Mouse (Mus musculus) stomach, postnatal 0 days (tissue): Measurements from ENCODE around the gene Mcfd2. TPM values are rescaled to one million over a fixed set of nuclear protein-coding genes. Genes with fewer than 3 reads are reported as not detected.
A peak's percentile ranks its signal among the peaks of the same experiment; 100 is the strongest.
"Not testable (repeated sequence)": the region's sequence is repeated elsewhere in the genome, so short reads cannot be mapped to it uniquely, and the experiment has no call there.

Source experiments
- ATAC-seq: fragments of 200-750 bp; cut with Nextera tagmentation; 2 replicates; pipeline ENCODE4 v1.8.0; 2017; ENCODE audit not compliant: low FRiP score, low TSS enrichment
- DNase-seq: peaks from one replicate; pipeline ENCODE4 v3.0.0-alpha.2; 2016; ENCODE audit warnings: low spot score
- H3K27ac ChIP-seq: fragments of 300-500 bp; sonication (generic); replicated peaks from 2 replicates; pipeline ENCODE4 v1.5.1; 2014; ENCODE audit warnings: mild to moderate bottlenecking, control low read depth
- H3K27me3 ChIP-seq: fragments of 300-500 bp; sonication (generic); 2 replicates; pipeline ENCODE4 v1.6.1; 2014; ENCODE audit warnings: low read length; ENCODE audit not compliant: control insufficient read depth, insufficient read depth
- H3K36me3 ChIP-seq: fragments of 300-500 bp; sonication (generic); 2 replicates; pipeline ENCODE4 v1.6.1; 2014; ENCODE audit warnings: low read length, mixed read lengths; ENCODE audit not compliant: control insufficient read depth, insufficient read depth
- H3K4me1 ChIP-seq: fragments of 300-500 bp; sonication (generic); replicated peaks from 2 replicates; pipeline ENCODE4 v1.6.1; 2014; ENCODE audit warnings: antibody characterized with exemption; ENCODE audit not compliant: control insufficient read depth, insufficient read depth
- H3K4me2 ChIP-seq: fragments of 300-500 bp; sonication (generic); replicated peaks from 2 replicates; pipeline ENCODE4 v1.6.1; 2014; ENCODE audit warnings: low read depth, mild to moderate bottlenecking, control low read depth, moderate library complexity
- H3K4me3 ChIP-seq: fragments of 300-500 bp; sonication (generic); 2 replicates; pipeline ENCODE4 v1.5.1; 2014; ENCODE audit warnings: low read depth, low read length, control low read depth
- H3K9ac ChIP-seq: fragments of 300-500 bp; sonication (generic); 2 replicates; pipeline ENCODE4 v1.6.1; 2014; ENCODE audit warnings: mild to moderate bottlenecking, low read length, control low read depth, mixed read lengths
- H3K9me3 ChIP-seq: fragments of 300-500 bp; sonication (generic); 2 replicates; pipeline ENCODE4 v1.6.1; 2016; ENCODE audit warnings: low read length; ENCODE audit not compliant: control insufficient read depth
- CTCF ChIP-seq: IDR thresholded peaks from 2 replicates; pipeline ENCODE4 v1.5.1; 2016; ENCODE audit warnings: antibody characterized with exemption, low read depth, mild to moderate bottlenecking, moderate library complexity
- EP300 ChIP-seq: optimal IDR thresholded peaks from 2 replicates; pipeline ENCODE3; 2016; ENCODE audit warnings: antibody characterized with exemption
- WGBS: fragments of 180-500 bp; shearing (Covaris S2); extraction: QIAGEN DNeasy Blood & Tissue Kit; methylation state at CpG from one replicate; pipeline ENCODE4 v1.1.7; 2014; 5-methylcytosine and 5-hydroxymethylcytosine counted together
- polyA plus RNA-seq: library from polyadenylated mRNA; unstranded; fragments of >200 nt; fragmentation: Nextera tagmentation; extraction: Ambion mirVana; gene quantifications from 2 replicates; pipeline ENCODE4 v1.2.1, GENCODE M21; 2015

Gene Mcfd2
- polyA plus RNA-seq, 1 experiment from 2014 or later, result 80.4 TPM

DNA sequence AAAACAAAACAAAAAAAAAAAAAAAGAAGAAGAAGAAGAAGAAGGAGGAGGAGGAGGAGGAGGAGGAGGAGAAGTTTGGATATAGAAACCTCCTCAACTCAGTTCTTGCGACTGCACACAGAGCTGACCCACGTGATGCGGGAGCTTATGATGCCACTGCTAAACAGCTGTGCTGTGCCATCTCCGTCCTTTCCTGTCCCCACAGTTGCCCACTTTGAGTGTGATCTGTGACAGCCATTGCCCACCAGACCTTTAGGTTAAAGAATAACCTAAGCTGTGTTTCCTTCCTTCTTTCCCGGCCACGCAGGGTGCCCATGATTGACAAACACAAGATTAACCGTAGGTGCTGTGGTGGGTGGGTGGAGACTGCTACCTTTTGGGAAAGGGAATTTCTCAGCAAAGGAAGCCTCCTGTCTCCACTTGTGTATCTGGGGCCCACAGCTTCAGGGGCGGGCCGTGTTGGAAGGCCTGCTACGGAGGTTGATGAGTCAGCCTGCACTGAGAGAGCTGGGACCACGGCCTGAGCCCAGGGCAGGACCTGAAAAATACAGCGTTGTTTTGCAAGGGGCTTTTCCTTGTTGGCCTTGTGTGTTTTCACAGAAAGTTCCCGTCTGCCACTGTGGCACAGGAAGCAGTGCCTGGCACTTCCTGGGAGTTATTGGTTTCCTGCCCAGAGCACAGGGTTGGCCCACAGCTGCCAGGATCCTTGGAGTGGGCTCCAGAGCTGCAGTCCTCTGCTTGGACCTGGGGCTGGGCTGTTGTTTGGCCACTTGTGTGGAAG is 36.5 kb upstream of the Mcfd2 start:
- Histone ChIP-seq H3K36me3 (no peaks in the 10 kb centered on the region), H3K4me2 (no peak overlapping the region), H3K27ac (peak overlapping the region; percentile 91), H3K9me3 (no peaks in the 10 kb centered on the region), H3K4me1 (peaks cover 3% of the 10 kb centered on the region), H3K9ac (no peak overlapping the region), H3K4me3 (no peak overlapping the region), H3K27me3 (no peaks in the 10 kb centered on the region)
- TF ChIP-seq CTCF (no peak), EP300 (no peak)
- ATAC-seq (peak; percentile 63), DNase-seq (peak; percentile 65)
- 40% methylated on average over 13 of the region's 13 CpGs for WGBS

DNA sequence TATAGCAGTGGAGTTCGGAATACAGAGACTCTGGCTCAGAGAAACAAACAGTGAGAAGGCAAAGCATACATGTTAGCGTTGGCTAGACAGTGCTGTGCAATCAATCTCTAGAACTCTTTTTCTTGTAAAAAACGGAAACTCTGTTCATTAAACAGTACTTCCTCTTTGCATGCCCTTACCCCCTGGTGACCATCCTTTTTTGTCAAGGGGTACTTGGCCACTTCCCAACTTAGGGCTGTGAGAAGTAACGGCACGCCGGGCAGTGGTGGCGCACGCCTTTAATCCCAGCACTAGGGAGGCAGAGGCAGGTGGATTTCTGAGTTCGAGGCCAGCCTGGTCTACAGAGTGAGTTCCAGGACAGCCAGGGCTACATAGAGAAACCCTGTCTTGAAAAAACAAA is 35.9 kb upstream of the Mcfd2 start:
- not testable (repeated sequence) for H3K4me1 ChIP-seq, H3K9ac ChIP-seq, H3K27ac ChIP-seq, H3K36me3 ChIP-seq, H3K4me2 ChIP-seq, H3K9me3 ChIP-seq, H3K4me3 ChIP-seq, H3K27me3 ChIP-seq, ATAC-seq, DNase-seq
- 84% methylated on average over 9 of the region's 9 CpGs for WGBS

DNA sequence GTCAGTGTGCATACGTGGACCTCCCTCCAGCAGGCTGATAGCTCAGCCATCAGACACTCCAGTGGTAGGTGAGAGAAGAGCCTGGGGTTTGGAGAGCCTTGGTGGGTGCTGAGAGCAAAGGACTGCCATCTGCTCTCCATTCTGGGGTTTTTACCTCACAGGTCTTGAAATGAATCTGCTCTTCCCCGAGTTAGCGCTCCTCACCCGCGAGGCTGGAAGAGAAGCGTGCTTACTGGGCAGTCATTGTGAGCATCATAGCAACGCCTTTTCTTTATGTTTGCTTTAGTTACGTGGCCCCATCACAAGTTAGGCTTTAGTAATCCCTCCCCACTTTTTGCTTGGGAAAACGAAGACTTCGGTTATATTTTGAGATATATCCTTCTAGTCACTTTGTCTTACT is 34.6 kb upstream of the Mcfd2 start:
- no peak for ATAC-seq

DNA sequence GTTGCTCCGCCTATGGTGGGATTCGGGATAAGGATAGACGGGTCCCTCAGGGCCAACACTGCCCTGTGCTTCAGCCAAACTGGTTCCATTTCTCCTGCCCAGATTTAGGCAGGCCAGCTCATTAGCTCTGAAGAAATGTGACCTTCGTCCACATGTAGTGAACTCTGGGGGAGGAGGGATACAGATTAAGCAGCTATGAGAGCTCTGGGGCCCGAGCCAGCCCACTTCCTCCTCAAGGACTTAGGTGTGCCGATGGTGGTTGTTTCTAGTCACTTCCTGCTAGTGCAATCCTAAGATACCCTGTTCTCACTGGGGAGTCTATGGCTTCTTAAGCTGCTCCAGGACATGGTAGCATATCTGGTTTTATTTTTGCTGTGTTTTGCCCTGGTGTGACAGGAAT is 33.2 kb upstream of the Mcfd2 start:
- Histone ChIP-seq H3K9ac (no peak overlapping the region), H3K4me2 (no peak overlapping the region), H3K27me3 (no peaks in the 10 kb centered on the region), H3K4me3 (no peak overlapping the region), H3K36me3 (no peaks in the 10 kb centered on the region), H3K9me3 (no peaks in the 10 kb centered on the region), H3K4me1 (peaks cover 3% of the 10 kb centered on the region), H3K27ac (peak overlapping the region; percentile 40; the same call in 1 of the 2 replicates)
- peak; percentile 78 for ATAC-seq
- WGBS, result 54% methylated on average over 6 of the region's 6 CpGs
- peak; percentile 54 for DNase-seq
- TF ChIP-seq CTCF (no peak), EP300 (no peak)

More for the DNA sequence above, 34.6 kb upstream of the Mcfd2 start:
- Histone ChIP-seq H3K36me3 (no peaks in the 10 kb centered on the region), H3K4me3 (no peak overlapping the region), H3K9me3 (no peaks in the 10 kb centered on the region), H3K9ac (no peak overlapping the region), H3K27ac (no peak overlapping the region), H3K4me2 (no peak overlapping the region), H3K4me1 (peaks cover 3% of the 10 kb centered on the region), H3K27me3 (no peaks in the 10 kb centered on the region)
- 73% methylated on average over 10 of the region's 10 CpGs for WGBS
- no peak for DNase-seq
- no peak for TF ChIP-seq EP300
- no peak for TF ChIP-seq CTCF

DNA sequence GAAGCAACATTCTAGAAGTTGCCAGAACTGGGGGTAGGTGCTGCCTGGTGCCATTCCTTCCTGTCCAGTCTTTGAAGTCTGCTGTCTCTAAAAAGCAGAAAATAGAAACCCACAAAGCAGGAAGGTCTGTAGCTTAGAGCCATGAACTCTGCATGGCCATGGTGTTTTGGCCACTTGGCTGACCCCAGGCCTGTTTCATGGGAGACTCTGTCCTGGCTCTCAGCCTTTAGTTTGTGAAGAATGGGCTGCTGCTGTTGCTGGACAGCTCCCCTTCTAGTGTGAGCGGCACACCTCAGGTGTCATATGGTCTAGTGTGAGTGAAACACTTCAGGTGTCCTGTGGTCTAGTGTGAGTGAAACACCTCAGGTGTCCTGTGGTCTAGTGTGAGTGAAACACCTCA is 31.0 kb upstream of the Mcfd2 start:
- 90% methylated on average over 1 of the region's 1 CpGs for WGBS

DNA sequence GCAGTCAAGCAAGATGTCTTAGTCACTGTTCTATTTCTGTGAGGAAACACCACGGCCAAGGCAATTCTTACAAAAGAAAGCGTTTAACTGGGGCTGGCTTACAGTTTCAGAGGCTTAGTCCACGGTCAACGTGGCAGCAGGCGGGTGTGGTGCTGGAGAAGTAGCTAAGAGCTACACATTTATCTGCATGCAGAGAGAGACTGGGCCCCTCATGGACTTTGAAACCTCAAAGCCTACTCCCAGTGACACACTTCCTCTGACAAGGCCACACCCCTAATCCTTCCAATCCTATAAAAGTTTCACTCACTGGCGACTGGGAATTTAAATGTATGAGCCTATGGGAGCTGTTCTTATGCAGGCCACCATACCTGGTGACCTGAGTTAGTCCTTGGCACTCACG is 30.0 kb upstream of the Mcfd2 start:
- Histone ChIP-seq H3K4me2 (no peak overlapping the region), H3K27ac (no peak overlapping the region), H3K4me1 (no peaks in the 10 kb centered on the region; the same call in 1 of the 2 replicates), H3K4me3 (no peak overlapping the region), H3K9me3 (no peaks in the 10 kb centered on the region), H3K27me3 (no peaks in the 10 kb centered on the region), H3K9ac (no peak overlapping the region), H3K36me3 (no peaks in the 10 kb centered on the region; the same call in 1 of the 2 replicates)
- ATAC-seq (peak; percentile 60), DNase-seq (no peak)
- no peak for TF ChIP-seq EP300
- no peak for TF ChIP-seq CTCF
- 65% methylated on average over 7 of the region's 7 CpGs for WGBS

More for the DNA sequence above, 31.0 kb upstream of the Mcfd2 start:
- H3K4me1 ChIP-seq, ATAC-seq, H3K9ac ChIP-seq, DNase-seq, H3K27ac ChIP-seq, H3K27me3 ChIP-seq, H3K9me3 ChIP-seq, H3K36me3 ChIP-seq, H3K4me2 ChIP-seq, H3K4me3 ChIP-seq: not testable (repeated sequence)
